Mouse (Mus musculus): Measurements from ENCODE around the gene Kdm5b. TPM values are rescaled to one million over a fixed set of nuclear protein-coding genes. Genes with fewer than 3 reads are reported as not detected.

The Kdm5b gene
- polyA plus RNA-seq, 1 experiment from 2014 or later: 69.6 TPM

- H3K4me1 ChIP-seq (replicated peaks): peaks cover 13% of the 10 kb centered on the region
- H3K27me3 ChIP-seq: no peaks in the 10 kb centered on the region
- no peak overlapping the region for H3K27ac ChIP-seq (replicated peaks)
- H3K9me3 ChIP-seq: no peaks in the 10 kb centered on the region
- no peak overlapping the region for H3K9ac ChIP-seq
- no peak overlapping the region for H3K4me3 ChIP-seq
- H3K36me3 ChIP-seq: no peaks in the 10 kb centered on the region
- H3K4me2 ChIP-seq: no peak overlapping the region
- no peak for ATAC-seq (ENCODE audit: low FRiP score, low read depth)
- WGBS: 73% methylated on average over 3 of the region's 3 CpGs
Measured at GRCm38 (mm10) chr1:134552396-134552795, 7.6 kb upstream of the Kdm5b start.

- Histone ChIP-seq H3K9ac (no peak overlapping the region), H3K27me3 (no peaks in the 10 kb centered on the region), H3K9me3 (no peaks in the 10 kb centered on the region), H3K4me3 (peak overlapping the region; percentile 74), H3K4me2 (peak overlapping the region; percentile 85), H3K36me3 (no peaks in the 10 kb centered on the region), H3K27ac (replicated peaks) (no peak overlapping the region), H3K4me1 (replicated peaks) (peaks cover 18% of the 10 kb centered on the region)
- no peak for ATAC-seq (ENCODE audit: low FRiP score, low read depth)
- 35% methylated on average over 13 of the region's 13 CpGs for WGBS
Measured at GRCm38 (mm10) chr1:134555240-134555870, 4.6 kb upstream of the Kdm5b start.

- Histone ChIP-seq H3K36me3 (no peaks in the 10 kb centered on the region), H3K9ac (peak overlapping the region; percentile 78), H3K4me1 (replicated peaks) (peaks cover 18% of the 10 kb centered on the region), H3K27me3 (no peaks in the 10 kb centered on the region), H3K4me3 (peak overlapping the region; percentile 74), H3K27ac (replicated peaks) (peak overlapping the region; percentile 96), H3K4me2 (peak overlapping the region; percentile 85), H3K9me3 (no peaks in the 10 kb centered on the region)
- under 1% methylated on average over 45 of the region's 46 CpGs for WGBS
- ATAC-seq (ENCODE audit: low FRiP score, low read depth): peak; percentile 33
Measured at GRCm38 (mm10) chr1:134555871-134556670, 3.9 kb upstream of the Kdm5b start.

GRCm38 (mm10) chr1:134556671-134557218 is 3.2 kb upstream of the Kdm5b start:
- H3K36me3 ChIP-seq: no peaks in the 10 kb centered on the region
- peaks cover 18% of the 10 kb centered on the region for H3K4me1 ChIP-seq (replicated peaks)
- H3K27me3 ChIP-seq: no peaks in the 10 kb centered on the region
- peak overlapping the region; percentile 85 for H3K4me2 ChIP-seq
- H3K27ac ChIP-seq (replicated peaks): peak overlapping the region; percentile 96
- H3K9ac ChIP-seq: peak overlapping the region; percentile 78
- WGBS: under 1% methylated on average over 35 of the region's 35 CpGs
- peak; percentile 95 for ATAC-seq (ENCODE audit: low FRiP score, low read depth)
- H3K4me3 ChIP-seq: peak overlapping the region; percentile 74
- H3K9me3 ChIP-seq: no peaks in the 10 kb centered on the region

GRCm38 (mm10) chr1:134558511-134558910 is 1.5 kb upstream of the Kdm5b start:
- Histone ChIP-seq H3K4me1 (replicated peaks) (peaks cover 31% of the 10 kb centered on the region), H3K4me2 (no peak overlapping the region), H3K9ac (no peak overlapping the region), H3K27me3 (no peaks in the 10 kb centered on the region), H3K27ac (replicated peaks) (no peak overlapping the region), H3K4me3 (no peak overlapping the region), H3K36me3 (no peaks in the 10 kb centered on the region), H3K9me3 (no peaks in the 10 kb centered on the region)
- ATAC-seq (ENCODE audit: low FRiP score, low read depth): no peak
- WGBS: 63% methylated on average over 5 of the region's 5 CpGs

- 72% methylated on average over 3 of the region's 3 CpGs for WGBS
- H3K9me3 ChIP-seq: no peaks in the 10 kb centered on the region
- H3K27ac ChIP-seq (replicated peaks): peak overlapping the region; percentile 94
- no peaks in the 10 kb centered on the region for H3K36me3 ChIP-seq
- no peak overlapping the region for H3K9ac ChIP-seq
- H3K27me3 ChIP-seq: no peaks in the 10 kb centered on the region
- H3K4me3 ChIP-seq: no peak overlapping the region
- no peak overlapping the region for H3K4me2 ChIP-seq
- H3K4me1 ChIP-seq (replicated peaks): peaks cover 36% of the 10 kb centered on the region
- no peak for ATAC-seq (ENCODE audit: low FRiP score, low read depth)
Measured at GRCm38 (mm10) chr1:134559226-134559625, 745 bp upstream of the Kdm5b start.

- 0% methylated on average over 41 of the region's 50 CpGs for WGBS
- 0 out of 2 replicates have a peak, but pooled peaks have one; percentile 0 for ATAC-seq (ENCODE audit: low FRiP score, low read depth)
- Histone ChIP-seq H3K4me2 (peak overlapping the region; percentile 55), H3K4me1 (replicated peaks) (peaks cover 36% of the 10 kb centered on the region), H3K4me3 (peak overlapping the region; percentile 87), H3K36me3 (no peaks in the 10 kb centered on the region), H3K9me3 (no peaks in the 10 kb centered on the region), H3K27me3 (no peaks in the 10 kb centered on the region), H3K27ac (replicated peaks) (peak overlapping the region; percentile 94), H3K9ac (peak overlapping the region; percentile 97)
Measured at GRCm38 (mm10) chr1:134560396-134560795, 425 bp downstream of the Kdm5b start.

- Histone ChIP-seq H3K4me3 (peak overlapping the region; percentile 87), H3K9me3 (no peaks in the 10 kb centered on the region), H3K36me3 (no peaks in the 10 kb centered on the region), H3K27me3 (no peaks in the 10 kb centered on the region), H3K9ac (peak overlapping the region; percentile 97), H3K4me2 (peak overlapping the region; percentile 55), H3K4me1 (replicated peaks) (peaks cover 37% of the 10 kb centered on the region), H3K27ac (replicated peaks) (peak overlapping the region; percentile 94)
- peak; percentile 7; the same call in 1 of the 2 replicates for ATAC-seq (ENCODE audit: low FRiP score, low read depth)
- under 1% methylated on average over 42 of the region's 76 CpGs for WGBS
Measured at GRCm38 (mm10) chr1:134560801-134561769, 1.1 kb downstream of the Kdm5b start.

GRCm38 (mm10) chr1:134561770-134562143 is 1.8 kb downstream of the Kdm5b start:
- Histone ChIP-seq H3K36me3 (no peaks in the 10 kb centered on the region), H3K9ac (peak overlapping the region; percentile 97), H3K4me3 (peak overlapping the region; percentile 87), H3K4me1 (replicated peaks) (peaks cover 37% of the 10 kb centered on the region), H3K9me3 (no peaks in the 10 kb centered on the region), H3K27me3 (no peaks in the 10 kb centered on the region), H3K27ac (replicated peaks) (peak overlapping the region; percentile 94), H3K4me2 (peak overlapping the region; percentile 55)
- WGBS: 4% methylated on average over 7 of the region's 7 CpGs
- ATAC-seq (ENCODE audit: low FRiP score, low read depth): no peak

- no peaks in the 10 kb centered on the region for H3K9me3 ChIP-seq
- peak overlapping the region; percentile 97; the same call in 1 of the 2 replicates for H3K9ac ChIP-seq
- peaks cover 32% of the 10 kb centered on the region for H3K4me1 ChIP-seq (replicated peaks)
- peak overlapping the region; percentile 55 for H3K4me2 ChIP-seq
- H3K27ac ChIP-seq (replicated peaks): 0 out of 2 replicates have a peak overlapping the region, but pooled peaks have one; percentile 94
- H3K36me3 ChIP-seq: no peaks in the 10 kb centered on the region
- H3K4me3 ChIP-seq: peak overlapping the region; percentile 87
- ATAC-seq (ENCODE audit: low FRiP score, low read depth): no peak
- no peaks in the 10 kb centered on the region for H3K27me3 ChIP-seq
Measured at GRCm38 (mm10) chr1:134562457-134562856, 2.5 kb downstream of the Kdm5b start.

- Histone ChIP-seq H3K9me3 (no peaks in the 10 kb centered on the region), H3K36me3 (no peaks in the 10 kb centered on the region), H3K4me1 (replicated peaks) (peaks cover 32% of the 10 kb centered on the region), H3K27me3 (no peaks in the 10 kb centered on the region), H3K4me3 (no peak overlapping the region), H3K27ac (replicated peaks) (no peak overlapping the region), H3K4me2 (0 out of 2 replicates have a peak overlapping the region, but pooled peaks have one; percentile 55), H3K9ac (no peak overlapping the region)
- WGBS: 80% methylated on average over 3 of the region's 3 CpGs
- no peak for ATAC-seq (ENCODE audit: low FRiP score, low read depth)
Measured at GRCm38 (mm10) chr1:134563726-134564125, 3.8 kb downstream of the Kdm5b start.
